Mouse (Mus musculus): ENCODE measurements around the gene Mt4. TPM values are rescaled to one million over a fixed set of nuclear protein-coding genes. Genes with fewer than 3 reads are reported as not detected.

The Mt4 gene
- polyA plus RNA-seq, 1 experiment: not detected

DNA sequence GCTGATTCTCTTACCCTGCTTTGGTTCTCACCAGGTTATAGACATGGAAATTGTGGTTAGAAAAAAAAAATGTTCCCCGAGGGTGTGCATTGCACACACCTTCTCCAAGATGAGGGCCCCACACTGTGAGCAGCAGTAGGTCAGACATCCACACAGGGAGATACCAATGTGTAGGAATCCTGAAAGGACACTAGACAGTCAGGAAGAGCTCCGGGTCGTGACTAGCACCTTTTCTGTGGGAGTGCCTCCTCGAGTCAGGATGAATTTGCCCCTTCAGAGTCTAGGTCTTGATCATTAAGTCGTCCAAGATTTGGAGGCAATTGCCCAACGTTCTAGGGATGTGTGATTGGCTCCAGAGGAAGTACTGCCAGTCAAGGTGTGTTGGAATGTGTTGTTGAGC lies 48.8 kb downstream of the Mt4 start:
- no peak for TF ChIP-seq POLR2A (IDR thresholded peaks at IDR 0.05; ENCODE audit: borderline replicate concordance, low read depth, low read length)
- TF ChIP-seq CTCF (IDR thresholded peaks at IDR 0.05; ENCODE audit: low read depth, low read length): no peak
- H3K4me1 ChIP-seq (ENCODE audit: control insufficient read depth, insufficient read depth, low read length): peaks cover 25% of the 10 kb centered on the region
- no peak overlapping the region for H3K4me3 ChIP-seq (ENCODE audit: insufficient read depth, low read length)
- H3K27ac ChIP-seq (ENCODE audit: insufficient read depth, low read depth, low read length): no peak overlapping the region

DNA sequence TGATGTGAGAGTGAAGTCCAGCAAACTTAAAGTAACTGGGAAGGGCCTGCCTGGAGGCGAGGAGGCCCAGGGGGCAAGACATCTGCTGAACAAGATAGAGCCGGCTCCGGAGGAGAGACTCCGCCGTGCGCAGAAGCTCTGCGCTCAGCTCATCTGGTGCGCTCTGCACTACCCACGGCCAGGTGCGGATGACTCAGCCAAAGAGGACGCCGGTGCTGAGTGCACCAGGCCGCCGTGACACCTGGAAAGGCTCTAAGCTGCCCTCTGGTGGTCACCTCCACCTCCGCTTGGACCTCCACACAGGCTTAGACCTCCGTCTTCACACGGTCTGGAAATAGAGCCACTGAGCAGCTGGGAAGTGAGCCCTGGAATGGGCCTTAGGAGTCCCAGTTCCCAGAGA lies 49.5 kb downstream of the Mt4 start:
- Histone ChIP-seq H3K4me3 (ENCODE audit: insufficient read depth, low read length) (no peak overlapping the region), H3K27ac (ENCODE audit: insufficient read depth, low read depth, low read length) (no peak overlapping the region), H3K4me1 (ENCODE audit: control insufficient read depth, insufficient read depth, low read length) (peaks cover 25% of the 10 kb centered on the region)
- no peak for TF ChIP-seq CTCF (IDR thresholded peaks at IDR 0.05; ENCODE audit: low read depth, low read length)
- no peak for TF ChIP-seq POLR2A (IDR thresholded peaks at IDR 0.05; ENCODE audit: borderline replicate concordance, low read depth, low read length)

DNA sequence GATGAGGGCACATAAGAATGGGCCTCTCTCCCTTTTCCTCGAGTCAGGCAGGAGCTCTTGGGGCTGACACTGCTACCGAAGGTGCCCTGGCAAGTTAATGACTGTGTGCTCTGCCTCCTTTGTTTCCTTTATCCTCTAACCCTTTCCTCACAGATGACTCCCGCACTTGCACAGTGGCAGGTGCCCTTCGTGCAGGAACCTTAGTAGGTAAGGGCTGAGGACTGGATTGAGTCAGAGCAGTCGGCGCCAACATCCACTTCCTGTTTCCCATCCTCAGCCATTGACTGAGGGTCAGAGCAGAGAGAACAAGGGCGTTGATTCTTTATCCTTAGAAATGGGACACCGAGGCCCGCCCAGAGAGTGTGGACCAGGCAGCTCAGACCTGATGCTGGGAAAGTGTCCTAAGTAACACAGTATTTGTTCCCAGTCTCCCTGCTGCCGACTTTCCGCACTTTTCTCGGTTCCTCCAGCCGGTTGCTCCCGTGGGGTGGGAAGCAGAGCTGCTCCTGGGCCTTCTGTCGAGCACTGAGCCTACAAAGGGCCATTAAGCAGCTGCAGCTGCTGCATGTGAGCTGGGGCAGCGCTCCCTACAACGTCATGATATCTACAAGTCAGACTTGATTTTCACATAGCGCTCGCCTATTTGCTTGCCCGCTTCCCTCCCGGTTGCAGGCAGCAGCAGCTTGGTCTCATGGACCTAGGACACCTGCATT lies 50.4 kb downstream of the Mt4 start:
- TF ChIP-seq POLR2A (IDR thresholded peaks at IDR 0.05; ENCODE audit: borderline replicate concordance, low read depth, low read length) (no peak), CTCF (IDR thresholded peaks at IDR 0.05; ENCODE audit: low read depth, low read length) (no peak)
- no peak overlapping the region for H3K27ac ChIP-seq (ENCODE audit: insufficient read depth, low read depth, low read length)
- no peak overlapping the region for H3K4me3 ChIP-seq (ENCODE audit: insufficient read depth, low read length)
- H3K4me1 ChIP-seq (ENCODE audit: control insufficient read depth, insufficient read depth, low read length): peaks cover 23% of the 10 kb centered on the region

Other genes starting within 250 kb of the Mt4 start
- gene Amfr, start 124.4 kb upstream of the Mt4 start, polyA plus RNA-seq (2012; ENCODE audit: insufficient read depth, insufficient read length, missing spikeins): 62.2 and 84.7 TPM in 2 replicates
- gene Nudt21, start 100.2 kb upstream of the Mt4 start, polyA plus RNA-seq (2012; ENCODE audit: insufficient read depth, insufficient read length, missing spikeins): 44.3 and 61.3 TPM in 2 replicates
- gene Ogfod1, start 100.0 kb upstream of the Mt4 start, polyA plus RNA-seq (2012; ENCODE audit: insufficient read depth, insufficient read length, missing spikeins): 14.9 and 15.7 TPM in 2 replicates
- 5.7 and 6.7 TPM in 2 replicates for gene Bbs2, start 38.3 kb upstream of the Mt4 start, polyA plus RNA-seq (2012; ENCODE audit: insufficient read depth, insufficient read length, missing spikeins)
- gene Mt3, start 15.4 kb downstream of the Mt4 start, polyA plus RNA-seq (2012; ENCODE audit: insufficient read depth, insufficient read length, missing spikeins): not detected in 2 replicates
- gene Mt2, start 35.5 kb downstream of the Mt4 start, polyA plus RNA-seq (2012; ENCODE audit: insufficient read depth, insufficient read length, missing spikeins): 9.4 and 11.8 TPM in 2 replicates
- gene Mt1, start 41.9 kb downstream of the Mt4 start, polyA plus RNA-seq (2012; ENCODE audit: insufficient read depth, insufficient read length, missing spikeins): 218 and 271 TPM in 2 replicates
- 21.4 and 23.7 TPM in 2 replicates for gene Nup93, start 77.4 kb downstream of the Mt4 start, polyA plus RNA-seq (2012; ENCODE audit: insufficient read depth, insufficient read length, missing spikeins)
- 1.1 TPM in 1 of 2 replicates, not detected in the other for gene Slc12a3, start 192.0 kb downstream of the Mt4 start, polyA plus RNA-seq (2012; ENCODE audit: insufficient read depth, insufficient read length, missing spikeins)
- gene Herpud1, start 249.2 kb downstream of the Mt4 start, polyA plus RNA-seq (2012; ENCODE audit: insufficient read depth, insufficient read length, missing spikeins): 86.2 and 93.4 TPM in 2 replicates

All from bone marrow macrophage, adult 2 months (primary cell).